Mouse (Mus musculus) heart, postnatal 36 days (tissue): ENCODE results near the gene Ablim1. TPM values are rescaled to one million over a fixed set of nuclear protein-coding genes. Genes with fewer than 3 reads are reported as not detected.

Experiments used
- DNase-seq, 2 experiments: peaks; one replicate each; pipeline ENCODE4 v3.0.0; 2021 to 2022
- intact Hi-C: fragments of 180-260 bp; cut with DNase I; formaldehyde crosslinking; loops from one replicate; pipeline ENCODE4 v1.15.1; 2025
- total RNA-seq, 2 experiments: library from RNA; stranded (reverse); gene quantifications; 2 replicates each; pipeline ENCODE4 v1.2.3; 2021

Gene Ablim1
- total RNA-seq, 2 experiments from 2014 or later: 423 to 468 TPM

- peak; percentile 72 to 73 for DNase-seq
- intact Hi-C loops: loop anchor here (2.0 kb wide), 1 partner anchor 76 kb away; no protein-coding TSS in a partner anchor
Measured at GRCm38 (mm10) chr19:57272824-57273613, 41.7 kb downstream of the Ablim1 start.

GRCm38 (mm10) chr19:57271757-57272156, 43.0 kb downstream of the Ablim1 start:
- DNase-seq: peak in 1 of 2 experiments; percentile 55
- intact Hi-C loops: loop anchor here (2.0 kb wide), 1 partner anchor 75 kb away; no protein-coding TSS in a partner anchor

GRCm38 (mm10) chr19:57270711-57271110, 44.0 kb downstream of the Ablim1 start:
- intact Hi-C loops: no loop called here

DNA sequence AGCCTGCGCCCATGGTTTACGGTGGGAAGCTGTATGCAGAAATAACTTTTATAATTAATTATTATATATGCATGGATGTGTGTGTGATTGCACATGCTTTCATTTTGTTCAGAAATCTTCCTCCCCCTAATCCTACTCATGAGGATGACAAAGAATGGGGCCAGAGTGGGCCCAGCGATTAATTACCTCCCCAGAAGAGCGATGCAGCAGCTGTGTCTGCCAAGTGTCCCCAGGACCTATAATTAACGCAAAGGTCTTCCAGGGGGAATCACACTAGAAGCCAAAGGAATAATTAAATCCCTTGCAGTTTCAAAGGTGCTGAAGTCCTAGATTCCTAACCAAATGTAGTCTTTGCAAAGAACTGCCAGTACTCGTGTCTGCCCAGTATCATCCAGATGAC, 44.9 kb downstream of the Ablim1 start:
- intact Hi-C loops: no loop called here
- no peak for DNase-seq

More at GRCm38 (mm10) chr19:57270711-57271110, 44.0 kb downstream of the Ablim1 start:
- DNase-seq: no peak

DNA sequence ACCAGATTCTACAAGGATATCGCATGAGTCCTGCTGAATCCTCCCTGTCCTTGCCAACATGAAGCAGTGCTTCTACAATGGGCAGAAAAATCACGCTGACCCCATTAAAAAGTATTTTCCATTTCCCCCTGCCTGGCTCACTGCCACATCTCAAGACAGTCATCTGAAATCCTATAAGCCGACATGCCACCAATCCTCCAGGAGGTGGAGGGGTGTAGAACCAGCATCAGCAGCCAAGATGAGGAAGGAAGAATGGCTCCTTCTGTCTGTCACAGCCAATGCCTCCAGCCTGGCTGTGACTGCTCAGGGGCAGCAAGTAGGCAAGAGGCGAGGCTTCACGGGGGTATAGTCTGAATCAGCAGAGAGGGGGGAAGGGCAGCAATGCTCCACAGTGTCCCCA, 47.2 kb downstream of the Ablim1 start:
- intact Hi-C loops: loop anchor here (2.0 kb wide), 3 partner anchors 27 to 55 kb away; partner anchors contain the start of gene Ablim1
- no peak for DNase-seq

GRCm38 (mm10) chr19:57266374-57267085, 48.2 kb downstream of the Ablim1 start:
- intact Hi-C loops: loop anchor here (2.0 kb wide), 3 partner anchors 26 to 54 kb away; partner anchors contain the start of gene Ablim1
- DNase-seq: peak in 1 of 2 experiments; percentile 59

- intact Hi-C loops: no loop called here
- DNase-seq: no peak
Measured at GRCm38 (mm10) chr19:57264296-57264947, 50.3 kb downstream of the Ablim1 start.

DNA sequence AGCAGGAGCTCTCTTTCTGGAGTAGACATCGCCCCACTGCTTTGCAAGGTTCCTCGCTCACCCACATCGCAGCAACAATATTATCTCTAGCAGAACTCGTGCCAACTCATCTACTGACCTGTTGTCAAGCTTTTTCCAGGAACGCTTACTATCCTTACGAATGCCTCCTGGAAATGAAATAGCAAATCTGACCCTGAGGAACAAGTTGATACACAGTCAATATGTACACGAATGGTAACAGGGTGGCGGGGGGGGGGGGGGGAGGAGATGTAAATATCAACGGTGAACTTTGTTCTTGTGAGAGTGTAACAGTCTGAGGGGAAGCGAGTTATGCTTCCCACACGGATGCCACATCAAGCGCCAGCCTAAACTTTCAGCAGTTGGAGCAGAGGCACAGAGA, 56.9 kb downstream of the Ablim1 start:
- intact Hi-C loops: no loop called here
- no peak for DNase-seq

GRCm38 (mm10) chr19:57256666-57257065, 58.1 kb downstream of the Ablim1 start:
- intact Hi-C loops: no loop called here
- DNase-seq: no peak

GRCm38 (mm10) chr19:57255157-57255556, 59.6 kb downstream of the Ablim1 start:
- intact Hi-C loops: no loop called here
- no peak for DNase-seq

DNA sequence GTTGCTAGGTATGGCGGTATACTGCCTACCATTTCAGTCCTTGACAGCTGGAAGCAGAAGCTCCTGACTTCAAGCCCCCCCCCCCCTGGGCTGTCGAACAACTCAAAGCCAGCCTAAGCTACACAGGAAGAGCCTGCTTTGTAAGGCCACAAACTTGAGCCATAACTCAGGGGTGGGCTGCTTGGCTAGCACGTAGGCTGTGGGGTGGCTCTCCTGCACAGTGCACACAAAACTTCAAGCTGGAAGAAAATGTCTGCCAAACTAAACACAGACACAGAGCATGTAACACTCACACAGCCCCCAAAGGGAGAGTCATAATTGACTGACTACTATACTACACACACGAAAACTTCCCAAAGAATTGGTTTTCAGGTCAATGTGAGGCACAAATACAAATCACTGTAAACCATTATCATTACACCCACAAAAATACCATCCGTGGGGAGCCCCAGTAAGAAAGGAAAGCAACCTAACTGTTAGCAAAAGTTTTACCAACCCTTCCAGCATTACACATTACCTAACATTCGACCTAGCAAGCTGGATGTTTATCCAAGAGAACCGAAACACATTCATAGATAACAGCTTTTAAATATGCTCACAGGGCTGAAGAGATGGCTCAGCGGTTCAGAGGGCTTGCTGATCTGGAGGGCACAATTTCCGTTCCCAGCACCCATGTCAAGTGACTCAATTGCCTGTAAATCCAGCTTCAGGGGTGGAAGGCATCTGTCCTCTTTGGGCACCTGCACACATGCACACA, 61.8 kb downstream of the Ablim1 start:
- intact Hi-C loops: no loop called here
- DNase-seq: no peak

DNA sequence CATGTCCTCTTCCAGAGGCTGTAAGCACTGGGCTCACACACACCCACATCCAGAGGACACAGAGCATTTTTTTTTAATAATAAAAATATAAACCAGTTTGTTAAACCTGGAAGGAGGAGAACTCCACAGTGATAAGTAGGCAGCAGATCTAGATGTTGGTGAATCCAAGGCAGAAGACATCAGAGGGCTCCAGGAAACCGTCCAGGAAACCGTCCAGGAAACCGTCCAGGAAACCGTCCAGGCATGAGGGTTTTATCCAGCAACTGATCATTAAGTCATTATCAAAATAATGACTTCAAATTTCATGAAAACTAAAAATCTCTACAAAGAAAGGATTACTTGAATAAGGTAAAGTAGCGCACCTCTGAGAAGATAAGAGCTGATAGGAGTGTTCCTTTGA, 65.9 kb downstream of the Ablim1 start:
- intact Hi-C loops: no loop called here
- DNase-seq: no peak

GRCm38 (mm10) chr19:57247221-57247620, 67.5 kb downstream of the Ablim1 start:
- DNase-seq: no peak
- intact Hi-C loops: no loop called here

- intact Hi-C loops: no loop called here
- no peak for DNase-seq
Measured at GRCm38 (mm10) chr19:57244281-57244680, 70.4 kb downstream of the Ablim1 start.

DNA sequence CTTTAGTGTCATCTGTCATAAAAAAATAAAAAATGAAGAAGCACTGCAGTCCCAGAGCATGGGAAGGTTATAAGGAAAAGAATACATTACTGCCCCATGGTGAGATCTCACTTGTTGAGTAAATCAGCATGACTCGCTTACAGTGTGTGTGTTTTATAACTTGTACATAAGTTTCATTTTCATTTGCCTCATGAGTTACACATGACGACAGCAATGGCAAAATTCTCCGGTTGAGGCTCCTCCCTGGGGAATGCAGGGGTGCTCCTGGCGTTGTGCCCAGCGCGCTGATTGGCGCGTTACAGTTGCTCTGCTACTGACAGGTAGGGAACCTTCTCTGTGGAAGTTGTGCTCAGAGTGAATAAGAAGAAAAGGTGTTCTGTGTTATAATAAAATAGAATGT, 71.1 kb downstream of the Ablim1 start:
- DNase-seq: no peak
- intact Hi-C loops: no loop called here

DNA sequence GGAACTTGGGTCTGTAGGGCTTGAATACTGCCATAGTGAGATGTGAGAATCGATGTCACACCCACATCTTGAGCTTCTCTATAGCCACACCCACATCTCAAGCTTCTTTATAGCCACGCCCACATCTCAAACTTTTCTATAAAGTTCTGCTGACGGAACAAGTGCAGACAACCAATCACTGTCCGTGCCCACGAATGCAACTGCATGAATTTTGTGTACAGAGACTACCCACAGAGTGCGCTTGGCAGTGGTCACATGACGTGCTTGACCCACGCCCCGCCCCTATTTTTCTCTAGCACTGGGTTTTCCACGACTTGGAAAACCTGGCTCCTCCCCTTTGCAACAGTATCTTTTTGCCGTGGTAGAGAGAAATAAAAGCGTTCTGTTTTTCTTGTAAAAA, 71.5 kb downstream of the Ablim1 start:
- intact Hi-C loops: no loop called here
- no peak for DNase-seq

- DNase-seq: no peak
- intact Hi-C loops: loop anchor here (1.0 to 2.0 kb wide), 2 partner anchors 25 to 42 kb away; no protein-coding TSS in a partner anchor
Measured at GRCm38 (mm10) chr19:57241363-57242192, 73.1 kb downstream of the Ablim1 start.

- intact Hi-C loops: loop anchor here (2.0 kb wide), 1 partner anchor 27 kb away; no protein-coding TSS in a partner anchor
- peak; percentile 49 for DNase-seq
Measured at GRCm38 (mm10) chr19:57240259-57240658, 74.5 kb downstream of the Ablim1 start.

GRCm38 (mm10) chr19:57239176-57239784, 75.4 kb downstream of the Ablim1 start:
- peak; percentile 71 to 78 for DNase-seq
- intact Hi-C loops: loop anchor here (2.0 kb wide), 1 partner anchor 42 kb away; no protein-coding TSS in a partner anchor
